Mouse (Mus musculus) stomach, embryonic 16.5 days (tissue): Measurements from ENCODE around the gene Nub1. TPM values are rescaled to one million over a fixed set of nuclear protein-coding genes. Genes with fewer than 3 reads are reported as not detected.

Experiments used
- ATAC-seq: fragments of 200-750 bp; cut with Nextera tagmentation; 2 replicates; pipeline ENCODE4 v1.8.0; 2017; ENCODE audit warnings: moderate number of reproducible peaks, moderate TSS enrichment; ENCODE audit not compliant: insufficient read depth, low FRiP score
- H3K27ac ChIP-seq: fragments of 300-500 bp; sonication (generic); 2 replicates; pipeline ENCODE4 v1.5.1; 2014; ENCODE audit warnings: low read length
- H3K27me3 ChIP-seq: fragments of 300-500 bp; sonication (generic); 2 replicates; pipeline ENCODE4 v1.6.1; 2014; ENCODE audit warnings: low read length, control low read depth, mixed read lengths; ENCODE audit not compliant: control insufficient read depth, insufficient read depth
- H3K36me3 ChIP-seq: fragments of 300-500 bp; sonication (generic); 2 replicates; pipeline ENCODE4 v1.6.1; 2014; ENCODE audit warnings: low read length; ENCODE audit not compliant: control insufficient read depth, insufficient read depth
- H3K4me1 ChIP-seq: fragments of 300-500 bp; sonication (generic); 2 replicates; pipeline ENCODE4 v1.6.1; 2014; ENCODE audit warnings: low read length, control low read depth, mixed read lengths; ENCODE audit not compliant: control insufficient read depth, insufficient read depth
- H3K4me2 ChIP-seq: fragments of 300-500 bp; sonication (generic); 2 replicates; pipeline ENCODE4 v1.6.1; 2014; ENCODE audit warnings: low read depth, low read length, mixed read lengths
- H3K4me3 ChIP-seq: fragments of 300-500 bp; sonication (generic); replicated peaks from 2 replicates; pipeline ENCODE4 v1.5.1; 2014; ENCODE audit warnings: mild to moderate bottlenecking, low read length
- H3K9ac ChIP-seq: fragments of 300-500 bp; sonication (generic); 2 replicates; pipeline ENCODE4 v1.6.1; 2014; ENCODE audit warnings: low read length
- H3K9me3 ChIP-seq: fragments of 300-500 bp; sonication (generic); replicated peaks from 2 replicates; pipeline ENCODE4 v1.6.1; 2016; ENCODE audit warnings: low read length, control low read depth; ENCODE audit not compliant: control insufficient read depth
- WGBS: fragments of 180-500 bp; shearing (Covaris S2); extraction: QIAGEN DNeasy Blood & Tissue Kit; methylation state at CpG from one replicate; pipeline ENCODE4 v1.1.7; 2014; 5-methylcytosine and 5-hydroxymethylcytosine counted together
- polyA plus RNA-seq: library from polyadenylated mRNA; unstranded; fragments of >200 nt; fragmentation: Nextera tagmentation; extraction: Ambion mirVana; gene quantifications from 2 replicates; pipeline ENCODE4 v1.2.1, GENCODE M21; 2015

Nub1 gene
- polyA plus RNA-seq, 1 experiment from 2014 or later, result 31.9 TPM

DNA sequence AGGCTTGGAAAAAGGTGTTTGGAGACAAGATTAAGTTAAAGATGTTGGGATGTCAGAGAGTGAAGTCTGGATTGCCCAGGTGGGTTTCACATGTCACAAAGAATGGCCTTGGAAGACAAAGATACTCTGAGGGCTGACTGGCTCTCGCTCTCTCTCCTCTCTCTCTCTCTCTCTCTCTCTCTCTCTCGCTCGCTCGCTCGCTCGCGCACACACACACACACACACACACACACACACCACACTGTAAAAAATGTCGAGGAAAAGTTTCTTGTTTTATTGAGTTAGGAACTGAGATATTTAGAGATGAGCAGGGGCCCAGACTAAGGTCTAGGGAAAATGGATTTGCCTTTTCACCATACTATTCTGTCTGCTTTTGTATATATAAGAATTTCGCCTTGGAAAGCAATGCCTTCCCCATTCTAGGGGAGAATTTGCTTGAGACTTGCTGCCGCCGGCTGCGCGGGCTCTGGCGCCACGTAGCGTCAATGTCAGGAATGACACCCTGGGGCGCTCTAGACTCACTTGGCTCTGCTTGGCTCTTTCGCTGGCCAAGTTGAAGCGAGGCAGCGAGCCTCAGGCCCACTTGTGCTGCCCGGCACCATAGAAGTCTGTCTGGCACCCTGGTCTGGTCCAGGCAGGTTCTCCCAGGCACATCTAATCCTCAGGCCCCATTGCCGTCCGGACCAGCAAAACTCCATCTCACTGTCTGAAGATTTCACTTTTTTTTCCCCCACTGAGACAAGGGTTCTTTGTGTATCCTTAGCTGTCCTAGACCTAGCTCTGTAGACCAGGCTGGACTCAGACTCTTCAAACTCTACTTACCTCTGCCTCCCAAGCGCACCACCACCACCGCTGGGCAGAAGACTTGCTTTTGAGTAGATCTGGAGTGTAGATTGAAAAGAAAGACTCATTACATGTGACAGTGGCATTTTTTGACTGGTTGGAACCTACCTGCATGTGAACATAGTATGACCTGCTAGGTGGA is 33.3 kb upstream of the Nub1 start:
- H3K9me3 ChIP-seq, result no peaks in the 10 kb centered on the region
- H3K4me3 ChIP-seq, result no peak overlapping the region
- H3K4me2 ChIP-seq, result no peak overlapping the region
- H3K27ac ChIP-seq, result no peak overlapping the region
- peak overlapping the region; percentile 54; the same call in 1 of the 2 replicates for H3K9ac ChIP-seq
- 26% methylated on average over 25 of the region's 25 CpGs for WGBS
- no peaks in the 10 kb centered on the region for H3K36me3 ChIP-seq
- H3K27me3 ChIP-seq, result no peaks in the 10 kb centered on the region; the same call in 1 of the 2 replicates
- H3K4me1 ChIP-seq, result 0 out of 2 replicates have a peak, but pooled peaks cover 4% of the 10 kb centered on the region
- ATAC-seq, result peak; percentile 65; the same call in 1 of the 2 replicates

DNA sequence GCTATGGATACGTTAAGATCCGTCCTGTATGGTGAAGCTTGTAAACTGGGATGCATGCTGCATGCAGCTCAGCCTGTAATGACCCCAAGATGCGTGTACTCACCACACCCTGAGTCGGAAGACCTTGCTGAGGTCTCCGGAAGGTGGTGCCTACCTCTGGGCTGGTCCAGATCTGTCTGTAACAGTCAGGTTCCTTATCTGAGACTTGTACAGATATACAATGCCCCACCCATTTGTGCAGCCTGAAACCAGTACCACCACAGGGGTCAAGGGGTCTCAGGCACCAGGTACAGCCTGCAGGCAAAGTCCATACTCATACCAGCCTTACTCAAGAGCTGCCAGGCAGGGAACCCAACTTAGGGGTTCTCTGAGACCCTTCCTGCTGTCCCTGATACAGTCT is 32.6 kb upstream of the Nub1 start:
- Histone ChIP-seq H3K9me3 (no peaks in the 10 kb centered on the region), H3K4me3 (no peak overlapping the region), H3K9ac (no peak overlapping the region), H3K27me3 (no peaks in the 10 kb centered on the region; the same call in 1 of the 2 replicates), H3K36me3 (no peaks in the 10 kb centered on the region), H3K4me1 (0 out of 2 replicates have a peak, but pooled peaks cover 4% of the 10 kb centered on the region), H3K27ac (no peak overlapping the region), H3K4me2 (no peak overlapping the region)
- peak; percentile 49; the same call in 1 of the 2 replicates for ATAC-seq
- 78% methylated on average over 5 of the region's 5 CpGs for WGBS

DNA sequence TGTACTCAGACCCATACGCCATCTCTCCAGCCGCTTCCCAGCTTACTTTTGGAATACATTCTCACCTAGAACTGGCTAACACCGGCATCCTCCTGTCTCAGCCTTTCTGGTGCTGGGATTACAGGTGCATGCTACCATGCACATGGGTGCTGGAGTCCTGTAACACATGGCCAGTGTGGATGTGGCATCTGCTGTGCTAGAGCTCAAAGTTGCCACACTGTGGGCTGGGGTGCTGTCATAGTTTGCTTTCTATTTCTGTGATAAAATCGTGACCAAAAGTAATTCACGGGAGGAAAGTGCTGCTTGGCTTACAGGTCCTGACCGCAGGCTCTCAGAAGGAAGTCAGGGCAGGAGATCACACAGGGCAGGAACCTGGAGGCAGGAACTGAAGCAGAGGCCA is 30.8 kb upstream of the Nub1 start:
- H3K27me3 ChIP-seq, result no peaks in the 10 kb centered on the region; the same call in 1 of the 2 replicates
- no peaks in the 10 kb centered on the region for H3K36me3 ChIP-seq
- H3K4me3 ChIP-seq, result no peak overlapping the region
- no peak overlapping the region for H3K27ac ChIP-seq
- H3K9me3 ChIP-seq, result no peaks in the 10 kb centered on the region
- 0 out of 2 replicates have a peak, but pooled peaks cover 4% of the 10 kb centered on the region for H3K4me1 ChIP-seq
- H3K4me2 ChIP-seq, result no peak overlapping the region
- WGBS, result 83% methylated on average over 6 of the region's 6 CpGs
- no peak for ATAC-seq
- no peak overlapping the region for H3K9ac ChIP-seq

GRCm38 (mm10) chr5:24657113-24657512 is 28.2 kb upstream of the Nub1 start:
- no peak for ATAC-seq
- no peak overlapping the region for H3K27ac ChIP-seq
- H3K36me3 ChIP-seq, result no peaks in the 10 kb centered on the region
- H3K9me3 ChIP-seq, result no peaks in the 10 kb centered on the region
- 35% methylated on average over 2 of the region's 2 CpGs for WGBS
- no peak overlapping the region for H3K9ac ChIP-seq
- no peaks in the 10 kb centered on the region; the same call in 1 of the 2 replicates for H3K27me3 ChIP-seq
- H3K4me3 ChIP-seq, result no peak overlapping the region
- 0 out of 2 replicates have a peak, but pooled peaks cover 4% of the 10 kb centered on the region for H3K4me1 ChIP-seq
- H3K4me2 ChIP-seq, result no peak overlapping the region

GRCm38 (mm10) chr5:24659708-24660423 is 25.5 kb upstream of the Nub1 start:
- no peak for ATAC-seq
- Histone ChIP-seq H3K4me2 (no peak overlapping the region), H3K27ac (no peak overlapping the region), H3K36me3 (no peaks in the 10 kb centered on the region), H3K27me3 (no peaks in the 10 kb centered on the region), H3K4me1 (no peaks in the 10 kb centered on the region), H3K9me3 (no peaks in the 10 kb centered on the region), H3K4me3 (no peak overlapping the region), H3K9ac (no peak overlapping the region)
- WGBS, result 77% methylated on average over 2 of the region's 4 CpGs

DNA sequence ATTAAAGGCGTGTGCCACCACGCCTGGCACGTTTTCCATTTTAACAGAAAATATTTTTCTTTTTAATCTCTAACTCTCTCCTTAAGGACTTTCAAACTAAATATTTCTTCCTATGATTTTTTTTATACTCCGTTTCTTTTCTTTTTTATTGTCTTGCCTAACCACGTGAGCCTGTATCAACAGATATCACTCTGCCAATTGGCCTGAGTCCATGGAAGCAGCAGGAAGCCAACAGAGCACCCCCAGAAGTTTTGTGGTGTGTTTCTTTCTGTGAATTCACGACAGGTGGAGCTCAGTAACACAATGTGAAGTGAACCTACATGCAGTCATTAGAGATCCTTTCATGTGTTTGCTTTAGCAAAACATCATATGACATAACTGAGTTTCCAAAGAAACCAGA is 23.9 kb upstream of the Nub1 start:
- H3K27ac ChIP-seq, result no peak overlapping the region
- H3K9me3 ChIP-seq, result no peaks in the 10 kb centered on the region
- no peaks in the 10 kb centered on the region for H3K36me3 ChIP-seq
- 75% methylated on average over 6 of the region's 6 CpGs for WGBS
- H3K4me2 ChIP-seq, result no peak overlapping the region
- no peak overlapping the region for H3K4me3 ChIP-seq
- no peak overlapping the region for H3K9ac ChIP-seq
- no peaks in the 10 kb centered on the region for H3K4me1 ChIP-seq
- ATAC-seq, result no peak
- H3K27me3 ChIP-seq, result no peaks in the 10 kb centered on the region

- no peaks in the 10 kb centered on the region for H3K9me3 ChIP-seq
- 20% methylated on average over 4 of the region's 4 CpGs for WGBS
- H3K9ac ChIP-seq, result no peak overlapping the region
- no peak overlapping the region for H3K27ac ChIP-seq
- H3K4me2 ChIP-seq, result no peak overlapping the region
- H3K27me3 ChIP-seq, result no peaks in the 10 kb centered on the region
- no peak; the same call in 1 of the 2 replicates for ATAC-seq
- H3K4me1 ChIP-seq, result no peaks in the 10 kb centered on the region
- no peaks in the 10 kb centered on the region for H3K36me3 ChIP-seq
- H3K4me3 ChIP-seq, result no peak overlapping the region
These were observed 11.1 kb upstream of the Nub1 start for GRCm38 (mm10) chr5:24674238-24674637.

GRCm38 (mm10) chr5:24681436-24681835 is 3.9 kb upstream of the Nub1 start:
- no peak for ATAC-seq
- H3K9ac ChIP-seq, result no peak overlapping the region
- H3K36me3 ChIP-seq, result no peaks in the 10 kb centered on the region
- no peaks in the 10 kb centered on the region for H3K27me3 ChIP-seq
- H3K27ac ChIP-seq, result no peak overlapping the region
- H3K9me3 ChIP-seq, result no peaks in the 10 kb centered on the region
- 0 out of 2 replicates have a peak, but pooled peaks cover under 1% of the 10 kb centered on the region for H3K4me1 ChIP-seq
- no peak overlapping the region for H3K4me2 ChIP-seq
- 50% methylated on average over 1 of the region's 1 CpGs for WGBS
- no peak overlapping the region for H3K4me3 ChIP-seq
